Mouse (Mus musculus) limb, embryonic 14.5 days (tissue): ENCODE measurements around the gene Prkag1. TPM values are rescaled to one million over a fixed set of nuclear protein-coding genes. Genes with fewer than 3 reads are reported as not detected.

ENCODE experiments used
- ATAC-seq: fragments of 200-750 bp; cut with Nextera tagmentation; 2 replicates; pipeline ENCODE4 v1.8.0; 2017; ENCODE audit warnings: low read depth, moderate number of reproducible peaks, moderate TSS enrichment; ENCODE audit not compliant: low FRiP score
- DNase-seq: peaks from one replicate; pipeline ENCODE4 v3.0.0-alpha.2; 2015; ENCODE audit warnings: low spot score
- H3K27ac ChIP-seq: fragments of 300-500 bp; sonication (generic); replicated peaks from 2 replicates; pipeline ENCODE4 v1.5.1; 2014; ENCODE audit warnings: low read depth, mild to moderate bottlenecking, low read length, moderate library complexity, mixed read lengths
- H3K27me3 ChIP-seq: fragments of 300-500 bp; sonication (generic); 2 replicates; pipeline ENCODE4 v1.6.1; 2014; ENCODE audit warnings: low read length, mixed read lengths; ENCODE audit not compliant: control insufficient read depth, insufficient read depth
- H3K36me3 ChIP-seq: fragments of 300-500 bp; sonication (generic); 2 replicates; pipeline ENCODE4 v1.6.1; 2014; ENCODE audit warnings: mild to moderate bottlenecking, low read length, moderate library complexity, mixed read lengths; ENCODE audit not compliant: control insufficient read depth, insufficient read depth
- H3K4me1 ChIP-seq: fragments of 300-500 bp; sonication (generic); 2 replicates; pipeline ENCODE4 v1.6.1; 2014; ENCODE audit warnings: antibody characterized with exemption, low read length, mixed read lengths; ENCODE audit not compliant: control insufficient read depth, insufficient read depth
- H3K4me2 ChIP-seq: fragments of 300-500 bp; sonication (generic); replicated peaks from 2 replicates; pipeline ENCODE4 v1.6.1; 2014; ENCODE audit warnings: low read depth, mild to moderate bottlenecking, low read length, moderate library complexity; ENCODE audit not compliant: severe bottlenecking
- H3K4me3 ChIP-seq: fragments of 300-500 bp; sonication (generic); replicated peaks from 2 replicates; pipeline ENCODE4 v1.5.1; 2014; ENCODE audit warnings: low read length
- H3K9ac ChIP-seq: fragments of 300-500 bp; sonication (generic); 2 replicates; pipeline ENCODE4 v1.6.1; 2014; ENCODE audit warnings: mild to moderate bottlenecking, low read depth, low read length, moderate library complexity; ENCODE audit not compliant: severe bottlenecking
- H3K9me3 ChIP-seq: fragments of 300-500 bp; sonication (generic); 2 replicates; pipeline ENCODE4 v1.6.1; 2016; ENCODE audit warnings: low read length; ENCODE audit not compliant: control insufficient read depth
- POLR2A ChIP-seq: fragments of 200-500 bp; IDR thresholded peaks from 2 replicates; pipeline ENCODE4 v1.8.0; 2012; ENCODE audit warnings: inconsistent platforms, mild to moderate bottlenecking, moderate library complexity, borderline replicate concordance; ENCODE audit not compliant: insufficient read depth, insufficient read length; ENCODE audit errors: extremely low read depth
- WGBS: fragments of 180-500 bp; shearing (Covaris S2); extraction: QIAGEN DNeasy Blood & Tissue Kit; methylation state at CpG from one replicate; pipeline ENCODE4 v1.1.7; 2014; 5-methylcytosine and 5-hydroxymethylcytosine counted together
- polyA plus RNA-seq, 2 experiments: library from polyadenylated mRNA; depleted of rRNA in 1 of 2; stranded (reverse) in 1 of 2; unstranded in 1 of 2; fragments of >200 nt; fragmentation: Nextera tagmentation in 1 of 2; extraction: Ambion mirVana in 1 of 2; gene quantifications; 2 replicates each; pipeline versions ENCODE4 v1.2.1 to v1.2.3; 2012 to 2014

The Prkag1 gene
- polyA plus RNA-seq (2012; rRNA removed) (93.1 and 93.7 TPM in 2 replicates), polyA plus RNA-seq (2014; fragmentation: Nextera tagmentation; extraction: Ambion mirVana) (81.3 and 82.3 TPM in 2 replicates)

DNA sequence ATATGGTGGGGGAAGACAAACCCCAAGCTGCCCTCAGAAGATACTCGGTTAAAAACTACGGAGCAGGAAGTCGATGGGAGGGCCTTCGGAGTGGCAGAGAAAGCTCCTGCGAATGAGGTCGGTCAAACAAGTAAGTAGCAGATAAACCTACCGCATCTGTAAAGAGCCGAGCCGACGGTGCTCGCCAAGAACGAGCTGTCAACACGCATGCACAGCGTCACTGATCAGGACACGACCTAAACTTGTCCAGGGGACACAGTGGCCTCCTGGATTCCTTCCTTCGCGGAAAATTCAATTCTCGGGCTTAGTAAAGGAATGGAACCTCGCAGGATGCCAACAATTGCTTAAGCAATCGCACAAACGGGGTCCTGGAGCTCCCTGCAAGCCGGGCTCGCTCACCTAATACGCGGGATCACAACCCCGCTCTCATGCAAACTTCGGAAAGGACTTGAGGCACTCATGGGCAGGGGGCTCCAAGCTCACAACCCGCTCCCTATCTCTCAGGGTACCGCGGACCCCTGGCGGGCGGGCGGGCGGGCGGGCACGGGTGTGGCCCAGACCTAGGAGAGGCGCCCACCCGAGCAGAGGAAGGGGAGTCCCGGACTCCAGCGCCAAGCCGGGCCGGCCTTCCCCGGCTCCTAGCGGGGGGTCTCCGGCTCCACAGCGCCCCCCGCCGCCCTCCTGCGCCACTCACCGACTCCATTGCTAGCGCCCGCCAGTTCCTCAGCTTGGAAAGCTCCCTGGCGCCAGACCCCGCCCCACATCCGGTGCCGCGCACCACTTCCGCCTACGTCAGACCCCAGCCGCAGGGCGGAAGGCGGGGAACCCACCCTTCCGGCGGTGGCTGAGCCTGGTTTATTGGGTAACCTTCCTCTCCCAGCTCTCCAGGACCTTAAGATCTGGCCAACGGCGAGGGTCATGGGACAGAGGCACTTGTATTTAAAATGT, at the start of gene Prkag1:
Prkag1 (minus strand) TSS at position 786 of the 948 bp plus-strand sequence.
- H3K4me3 ChIP-seq: peak within 1 kb of the TSS; percentile 53
- H3K4me2 ChIP-seq: peak within 1 kb of the TSS; percentile 50
- under 1% methylated on average over 44 of the region's 66 CpGs for WGBS
- no peak for TF ChIP-seq POLR2A
- peaks cover 36% of the 10 kb centered on the region for H3K36me3 ChIP-seq
- H3K4me1 ChIP-seq: peaks cover 6% of the 10 kb centered on the region; the same call in 1 of the 2 replicates
- DNase-seq (peak; percentile 92), ATAC-seq (peak; percentile 95)
- H3K9me3 ChIP-seq: no peaks in the 10 kb centered on the region
- no peaks in the 10 kb centered on the region for H3K27me3 ChIP-seq
- H3K9ac ChIP-seq: peak within 1 kb of the TSS; percentile 78
- H3K27ac ChIP-seq: peak within 1 kb of the TSS; percentile 89

DNA sequence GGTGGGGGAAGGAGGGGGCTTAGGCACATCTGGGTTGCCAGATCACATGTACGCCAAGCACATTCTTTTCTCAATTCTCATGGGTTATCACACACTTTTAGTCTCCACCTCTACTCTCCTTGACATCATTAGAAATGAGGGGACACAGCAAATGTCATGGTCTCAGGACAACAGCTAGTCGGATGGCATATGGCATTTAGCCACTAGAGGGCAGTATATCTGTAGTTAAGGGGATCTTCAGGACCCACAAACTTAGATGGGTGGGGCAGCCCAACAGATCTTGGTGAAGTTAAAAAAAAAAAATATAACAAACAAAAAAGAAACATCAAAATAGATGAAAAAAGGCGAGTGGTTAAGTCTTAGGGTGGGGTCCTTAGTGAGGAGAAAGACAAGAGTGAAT, 46.0 kb upstream of the Prkag1 start:
- H3K4me2 ChIP-seq: no peak overlapping the region
- H3K4me3 ChIP-seq: no peak overlapping the region
- ATAC-seq (no peak), DNase-seq (peak; percentile 85)
- no peaks in the 10 kb centered on the region for H3K27me3 ChIP-seq
- peaks cover 12% of the 10 kb centered on the region for H3K4me1 ChIP-seq
- no peaks in the 10 kb centered on the region for H3K9me3 ChIP-seq
- no peak overlapping the region for H3K27ac ChIP-seq
- TF ChIP-seq POLR2A: no peak
- H3K36me3 ChIP-seq: no peaks in the 10 kb centered on the region; the same call in 1 of the 2 replicates
- H3K9ac ChIP-seq: no peak overlapping the region
- WGBS: 22% methylated on average over 3 of the region's 3 CpGs

DNA sequence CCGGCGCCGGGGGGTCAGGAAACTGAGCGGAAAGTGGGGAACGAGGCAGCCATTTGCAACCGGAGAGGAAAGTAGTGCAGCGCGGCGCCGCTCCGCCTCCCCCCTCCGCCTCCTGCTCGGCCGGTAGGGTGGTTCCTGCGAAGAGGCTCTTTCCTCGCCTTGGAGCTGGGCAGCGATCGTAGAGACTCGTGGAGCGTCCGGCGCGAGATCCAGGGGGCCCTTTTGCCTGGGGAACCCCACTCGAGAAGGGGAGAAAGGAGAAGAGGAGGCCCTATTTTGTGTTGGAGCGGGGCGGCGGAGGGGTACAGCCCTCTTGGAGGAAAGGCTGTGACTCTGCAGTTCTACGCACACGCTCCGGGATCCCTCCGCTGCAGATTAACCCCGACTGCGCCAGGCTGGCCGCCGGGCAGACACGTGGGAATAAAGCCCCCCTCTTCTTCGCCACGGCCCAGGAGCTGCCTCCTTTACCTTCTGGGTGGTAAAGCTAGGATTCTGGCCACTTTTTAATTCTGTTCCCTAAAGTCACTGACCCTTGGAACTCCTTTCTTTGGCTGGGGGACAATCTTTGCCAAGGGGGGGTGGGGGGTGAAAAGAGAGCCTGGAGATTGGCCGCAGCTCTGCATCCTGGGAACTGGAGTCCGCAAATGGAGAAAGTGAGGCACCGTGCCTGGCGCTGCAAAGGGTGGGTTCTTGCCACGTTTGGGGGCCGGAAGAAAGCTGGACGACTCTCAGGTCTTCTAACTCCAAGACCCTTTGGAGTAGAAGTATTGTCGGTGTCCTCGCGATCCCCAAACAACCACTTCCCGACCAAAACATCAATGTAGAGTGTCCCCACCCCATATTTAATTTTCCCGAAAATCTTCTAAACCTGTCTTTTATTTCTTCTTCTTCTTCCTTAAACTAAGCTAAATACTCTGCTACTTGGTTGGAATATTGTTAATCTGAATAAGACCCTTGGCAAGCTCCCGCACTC, 40.9 kb upstream of the Prkag1 start:
- WGBS: under 1% methylated on average over 45 of the region's 51 CpGs
- H3K9ac ChIP-seq: peak overlapping the region; percentile 95
- peak; percentile 85 for ATAC-seq

DNA sequence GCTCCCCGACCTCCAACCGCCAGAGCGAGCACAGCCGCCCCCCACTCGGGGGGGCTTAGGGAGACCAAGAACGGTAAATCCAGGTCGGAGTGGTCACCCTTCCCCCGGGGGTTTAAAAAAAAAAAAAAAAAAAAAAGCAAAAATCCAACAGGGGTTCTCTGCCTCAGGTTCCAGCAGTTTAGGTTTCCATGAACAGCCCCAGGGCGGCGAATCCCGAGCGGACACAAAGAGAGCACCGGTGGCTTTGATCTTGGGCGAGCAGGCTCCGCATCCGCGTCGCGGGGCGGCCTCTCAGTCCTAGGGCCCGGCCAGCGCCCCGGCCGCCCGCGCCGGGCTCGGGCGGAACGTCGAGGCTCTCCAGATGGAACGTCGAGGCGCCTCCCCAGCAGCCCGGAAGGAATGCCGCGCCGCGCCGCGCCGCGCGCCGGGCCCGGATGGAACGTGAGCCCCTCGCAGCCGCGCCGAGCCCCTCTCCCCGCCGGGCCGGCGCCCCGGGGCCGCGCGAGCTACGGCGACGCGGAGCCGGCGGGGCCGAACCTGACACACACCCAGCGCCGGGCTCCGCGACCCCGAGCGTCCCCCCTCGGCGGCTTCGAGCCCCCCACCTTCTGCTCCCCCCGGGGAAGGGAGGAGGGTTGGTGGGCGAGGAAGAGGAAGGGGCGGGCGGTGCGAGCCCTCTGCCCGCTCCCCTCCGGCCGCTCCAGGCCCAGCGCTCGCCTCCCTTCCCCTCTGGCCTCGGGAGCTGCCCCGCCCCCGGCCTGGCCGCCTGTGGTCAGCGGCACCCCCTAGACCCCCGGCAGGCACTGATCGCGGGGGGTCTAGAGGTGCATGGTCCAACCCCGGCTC, 40.0 kb upstream of the Prkag1 start, which contains the start of gene Kmt2d:
Kmt2d (minus strand) TSS at position 135 of the 846 bp plus-strand sequence.
- H3K27me3 ChIP-seq: no peaks in the 10 kb centered on the region
- under 1% methylated on average over 46 of the region's 94 CpGs for WGBS
- TF ChIP-seq POLR2A: peak; percentile 63; the same call in 1 of the 2 replicates
- peaks cover 25% of the 10 kb centered on the region for H3K4me1 ChIP-seq
- peak within 1 kb of the TSS; percentile 64 for H3K4me3 ChIP-seq
- H3K9ac ChIP-seq: peak within 1 kb of the TSS; percentile 95
- ATAC-seq (peak; percentile 54), DNase-seq (peak; percentile 57)
- H3K36me3 ChIP-seq: peaks cover 5% of the 10 kb centered on the region
- peak within 1 kb of the TSS; percentile 97 for H3K4me2 ChIP-seq
- no peaks in the 10 kb centered on the region for H3K9me3 ChIP-seq
- H3K27ac ChIP-seq: peak within 1 kb of the TSS; percentile 99

More for the DNA sequence above, 40.9 kb upstream of the Prkag1 start:
- Histone ChIP-seq H3K27ac (peak overlapping the region; percentile 99), H3K4me2 (peak overlapping the region; percentile 97), H3K36me3 (no peaks in the 10 kb centered on the region), H3K27me3 (no peaks in the 10 kb centered on the region), H3K9me3 (no peaks in the 10 kb centered on the region), H3K4me1 (peaks cover 25% of the 10 kb centered on the region), H3K4me3 (peak overlapping the region; percentile 64)
- TF ChIP-seq POLR2A: peak; percentile 55; the same call in 1 of the 2 replicates
- peak; percentile 97 for DNase-seq
